Mouse (Mus musculus) c-Kit-positive CD71-positive TER-119-negative erythroid progenitor cells, embryonic 14.5 days (primary cell): ENCODE measurements around the gene Derl3.
"Not testable (repeated sequence)": the region's sequence is repeated elsewhere in the genome, so short reads cannot be mapped to it uniquely, and the experiment has no call there.

ENCODE experiments used
- DNase-seq: peaks from one replicate; pipeline ENCODE4 v3.0.0-alpha.2; 2013; ENCODE audit warnings: low read depth

Derl3 gene

DNA sequence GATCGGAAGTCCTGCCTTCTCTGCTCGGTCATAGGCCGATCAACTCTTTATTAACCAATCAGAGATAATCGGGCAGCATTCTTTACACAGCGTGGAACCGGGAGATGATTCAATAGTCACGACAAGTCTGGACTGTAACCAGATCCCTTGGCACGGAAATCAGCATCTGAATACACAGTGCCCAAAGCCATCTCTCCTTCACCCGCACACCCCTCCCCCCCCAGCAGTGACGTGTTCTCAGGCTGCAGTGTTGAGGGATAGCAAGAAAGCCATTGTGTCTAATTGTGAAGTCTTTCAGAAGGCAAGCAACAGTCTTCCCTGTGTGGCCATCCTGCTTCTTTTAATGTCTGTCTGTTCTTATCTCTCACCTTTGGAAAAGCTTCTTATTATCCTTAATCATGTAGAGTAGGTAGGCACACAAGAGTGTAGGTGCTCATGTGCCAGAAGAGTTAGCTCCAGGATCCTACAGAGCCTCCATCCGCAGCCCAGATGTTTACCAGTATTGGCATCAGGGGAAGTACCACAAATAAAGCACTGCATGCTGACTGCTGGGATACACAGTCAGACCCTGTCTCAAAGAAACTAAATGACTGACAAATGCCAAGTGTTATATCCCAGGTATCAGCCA lies 20.2 kb upstream of the Derl3 start:
- DNase-seq, result no peak

DNA sequence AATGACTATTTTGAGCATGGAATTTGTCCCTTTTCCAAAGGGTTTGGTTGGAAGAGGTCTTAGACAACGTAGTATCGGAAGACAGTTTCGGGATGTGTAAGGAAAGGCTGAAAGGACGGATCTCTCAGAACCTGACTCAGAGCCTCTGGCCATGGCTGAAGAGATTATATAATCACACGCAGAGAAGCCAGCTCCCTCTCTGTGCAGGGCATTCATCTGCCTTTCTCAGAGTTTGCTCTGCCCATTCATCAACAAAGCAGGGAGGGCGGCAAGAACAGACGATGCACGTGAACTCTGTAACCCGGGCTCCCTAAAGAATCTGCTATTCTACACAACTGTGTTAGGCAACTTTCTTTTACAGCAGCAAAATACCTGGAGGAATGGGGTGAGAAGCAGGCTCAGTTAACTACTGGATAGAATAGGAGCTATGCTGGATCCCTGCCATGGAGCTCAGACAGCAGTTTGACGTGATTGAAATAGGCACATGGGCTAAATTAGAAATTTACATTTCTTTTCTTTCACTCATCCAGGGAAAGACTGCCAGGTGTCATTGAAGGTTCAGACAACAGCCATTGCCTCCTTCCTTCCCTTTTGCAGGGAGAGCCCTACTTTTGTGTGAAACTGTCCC lies 19.6 kb upstream of the Derl3 start:
- no peak for DNase-seq

DNA sequence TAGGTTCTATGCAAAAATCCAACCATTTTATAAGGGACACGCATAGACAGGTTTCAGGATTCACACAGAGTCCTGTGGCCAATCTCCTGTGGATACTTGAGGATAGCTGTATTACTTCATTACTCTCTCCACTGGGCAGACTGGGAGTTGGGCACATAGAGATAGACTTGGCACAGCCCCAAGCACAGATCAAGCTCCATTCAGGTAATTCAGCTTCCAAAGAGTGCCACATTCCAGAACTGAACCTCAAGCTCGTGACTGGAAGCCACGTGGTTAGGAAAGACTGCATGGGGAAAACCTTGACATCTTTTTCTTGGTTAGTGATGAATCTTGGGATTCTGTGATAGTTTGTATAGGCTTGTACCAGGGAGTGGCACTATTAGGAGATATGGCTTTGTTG lies 14.4 kb upstream of the Derl3 start:
- DNase-seq, result no peak

DNA sequence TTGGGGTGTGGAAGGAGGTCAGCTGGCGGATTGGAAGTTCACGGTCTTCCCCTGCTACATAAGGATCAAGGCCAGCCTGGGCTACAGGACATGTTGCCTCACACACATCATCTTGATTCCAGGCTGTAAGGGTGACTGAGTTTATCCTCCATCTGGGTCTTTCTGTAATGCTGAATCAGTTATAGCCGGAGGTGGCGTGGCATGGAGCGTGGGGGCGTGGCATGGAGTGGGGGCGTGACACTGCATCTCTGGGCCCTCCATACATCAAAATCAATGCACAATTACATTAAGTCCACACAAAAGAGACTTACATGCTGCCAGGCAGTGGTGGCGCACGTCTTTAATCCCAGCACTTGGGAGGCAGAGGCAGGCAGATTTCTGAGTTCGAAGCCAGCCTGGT lies 12.9 kb upstream of the Derl3 start:
- DNase-seq, result no peak

DNA sequence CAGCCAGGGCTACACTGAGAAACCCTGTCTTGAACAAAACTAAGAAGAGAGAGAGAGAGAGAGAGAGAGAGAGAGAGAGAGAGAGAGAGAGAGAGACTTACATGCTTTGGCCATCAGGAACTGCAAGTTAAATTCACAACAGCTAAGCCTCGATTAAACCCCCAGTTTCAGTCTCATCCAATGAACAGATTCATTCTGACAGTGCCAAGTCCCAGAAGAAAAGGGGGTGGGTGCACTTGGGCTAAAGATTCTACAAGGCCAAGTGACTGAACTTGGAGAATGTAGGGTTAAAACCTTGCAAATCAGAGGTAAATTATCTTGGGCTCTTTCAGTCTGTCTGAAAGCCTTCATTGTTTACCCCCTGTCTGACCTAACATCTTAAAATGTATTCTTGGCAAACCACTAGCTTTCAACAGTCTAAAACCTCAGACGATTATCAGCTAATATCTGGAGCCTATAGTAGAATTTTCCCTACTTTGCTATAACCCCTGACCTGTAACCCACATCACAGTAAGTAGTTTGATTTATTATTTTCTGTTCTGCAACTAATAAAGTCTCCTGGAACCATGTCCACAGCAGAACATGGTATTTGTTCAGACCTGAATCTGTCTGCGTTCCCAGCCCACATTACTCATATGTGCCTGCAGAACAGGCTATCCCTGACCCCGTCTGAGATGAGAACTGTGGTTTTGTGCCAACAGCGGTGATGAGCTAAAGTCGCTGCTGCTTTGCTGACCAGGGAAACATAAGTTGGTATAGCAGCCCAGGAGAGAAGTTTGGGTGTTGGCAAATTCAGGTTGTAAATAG lies 12.2 kb upstream of the Derl3 start:
- DNase-seq, result no peak

DNA sequence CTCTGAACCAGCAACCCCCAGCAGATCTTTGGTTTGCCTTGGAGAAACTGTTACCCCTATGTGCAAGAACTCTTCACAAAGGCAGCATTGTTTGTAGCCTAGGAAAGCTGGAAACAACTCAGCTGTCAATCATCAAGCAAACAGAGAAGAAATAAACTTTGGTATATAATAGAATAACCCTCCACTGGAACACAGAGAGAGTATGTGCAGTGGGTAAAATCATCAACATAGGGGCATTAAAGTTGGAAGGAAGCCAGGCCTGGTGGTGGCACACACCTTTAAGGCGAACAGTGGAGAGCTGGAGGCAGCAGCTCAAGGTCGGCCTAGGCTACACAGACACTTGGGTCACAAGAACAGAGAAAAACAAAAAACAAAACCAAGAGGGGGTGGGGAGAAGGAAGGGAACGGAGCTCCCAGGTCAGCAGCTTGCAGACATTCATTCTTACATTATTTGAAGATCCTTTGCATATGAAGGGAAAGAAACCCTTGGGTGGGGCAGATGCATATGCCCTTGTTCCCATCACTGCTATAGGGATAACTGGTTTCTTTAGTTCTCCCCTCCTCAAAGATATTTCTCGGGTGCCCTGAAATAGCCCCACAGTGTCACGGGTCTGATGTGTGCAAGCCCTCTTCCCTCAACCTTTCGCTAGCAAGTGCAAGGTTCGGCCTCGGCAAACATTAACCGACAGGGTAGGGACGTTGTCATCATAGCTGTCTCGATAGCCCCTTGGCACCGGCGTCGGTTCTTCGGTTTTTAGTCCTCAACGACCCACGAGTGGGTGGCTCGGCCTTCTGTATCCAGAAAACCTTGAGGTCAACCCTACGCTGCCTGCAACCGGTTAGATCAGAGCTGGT lies 11.4 kb upstream of the Derl3 start:
- DNase-seq, result no peak

DNA sequence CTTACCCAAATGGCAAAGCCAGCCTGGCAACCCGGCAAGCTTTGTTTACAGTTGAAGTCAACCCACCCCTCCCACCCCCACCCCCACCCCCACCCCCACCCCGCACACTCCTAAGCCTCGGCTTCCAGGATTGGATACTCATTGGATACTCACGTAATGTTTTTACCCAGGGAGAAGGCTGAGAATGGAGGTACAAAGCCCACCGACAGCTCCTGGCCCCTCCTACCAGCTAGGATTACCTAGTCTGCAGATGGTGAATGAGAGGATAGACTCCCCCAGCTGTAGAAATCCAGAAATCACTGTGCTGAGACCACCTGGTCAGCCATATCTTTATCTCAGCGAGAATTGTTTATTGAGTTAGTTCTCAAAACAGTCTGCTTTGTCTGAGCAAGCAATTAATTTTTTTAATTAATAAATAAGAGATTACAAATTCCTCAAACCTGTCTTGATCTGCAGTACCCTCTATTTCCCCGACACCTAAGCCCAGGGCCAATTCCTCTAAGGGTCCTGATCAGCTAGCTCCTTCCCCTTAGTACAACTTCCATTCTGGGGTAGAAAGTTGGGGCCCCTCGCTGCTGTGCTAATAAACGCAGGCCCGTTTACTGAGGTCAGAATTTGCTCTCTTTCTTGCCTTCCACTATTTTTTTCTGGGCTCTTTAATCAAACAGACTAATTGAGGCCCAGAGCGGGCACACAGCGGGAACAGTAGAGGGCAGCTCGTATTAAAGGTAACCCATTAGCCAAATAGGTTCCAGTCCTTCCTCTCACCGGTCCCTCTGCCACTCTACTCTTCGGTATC lies 10.6 kb upstream of the Derl3 start:
- no peak for DNase-seq

DNA sequence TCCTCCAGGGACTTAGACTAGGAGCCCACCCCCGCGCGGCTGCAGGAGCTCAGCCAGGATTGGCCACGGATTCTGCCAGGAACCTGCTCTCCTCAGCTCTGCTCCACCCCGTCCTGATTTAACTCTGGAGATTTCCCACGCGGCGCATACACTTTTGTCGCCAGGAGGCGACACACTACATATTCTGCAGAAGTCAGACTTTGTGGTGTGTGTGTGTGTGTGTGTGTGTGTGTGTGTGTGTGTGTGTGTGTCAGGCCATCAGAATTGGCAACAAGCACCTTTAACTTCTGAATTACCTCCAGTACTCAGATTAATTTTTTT lies 10.0 kb upstream of the Derl3 start:
- no peak for DNase-seq

DNA sequence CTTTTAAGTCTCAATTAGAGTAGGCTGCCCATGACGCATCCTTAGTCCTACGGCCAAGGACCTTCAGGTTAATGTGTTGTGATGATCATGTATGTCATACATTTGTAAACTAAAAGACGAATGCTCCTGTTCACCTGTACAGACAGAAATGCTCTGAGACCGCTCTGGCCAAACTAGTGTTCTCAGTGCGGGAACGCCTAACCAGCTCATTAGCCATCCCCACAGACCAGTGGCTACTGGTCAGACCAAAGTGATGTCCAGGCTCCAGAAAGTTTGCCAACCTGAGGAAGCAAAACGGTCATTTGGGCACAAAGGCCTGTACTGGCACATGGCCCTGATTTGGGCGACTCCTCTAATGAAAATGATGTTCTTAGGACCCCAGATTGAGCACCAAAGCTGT lies 8.5 kb upstream of the Derl3 start:
- DNase-seq, result no peak

DNA sequence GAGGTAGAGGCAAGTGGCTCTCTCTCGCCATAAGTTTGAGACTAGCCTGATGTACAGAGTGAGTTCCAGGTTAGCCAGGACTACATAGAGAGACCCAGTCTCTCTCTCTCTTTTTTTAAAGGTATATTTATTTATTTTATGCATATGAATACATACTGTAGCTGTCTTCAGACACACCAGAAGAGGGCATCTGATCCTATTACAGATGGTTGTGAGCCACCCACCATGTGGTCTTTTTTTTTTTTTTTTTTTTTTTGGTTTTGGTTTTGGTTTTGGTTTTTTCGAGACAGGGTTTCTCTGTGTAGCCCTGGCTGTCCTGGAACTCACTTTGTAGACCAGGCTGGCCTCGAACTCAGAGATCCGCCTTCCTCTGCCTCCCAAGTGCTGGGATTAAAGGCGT lies 5.7 kb upstream of the Derl3 start:
- DNase-seq, result not testable (repeated sequence)

DNA sequence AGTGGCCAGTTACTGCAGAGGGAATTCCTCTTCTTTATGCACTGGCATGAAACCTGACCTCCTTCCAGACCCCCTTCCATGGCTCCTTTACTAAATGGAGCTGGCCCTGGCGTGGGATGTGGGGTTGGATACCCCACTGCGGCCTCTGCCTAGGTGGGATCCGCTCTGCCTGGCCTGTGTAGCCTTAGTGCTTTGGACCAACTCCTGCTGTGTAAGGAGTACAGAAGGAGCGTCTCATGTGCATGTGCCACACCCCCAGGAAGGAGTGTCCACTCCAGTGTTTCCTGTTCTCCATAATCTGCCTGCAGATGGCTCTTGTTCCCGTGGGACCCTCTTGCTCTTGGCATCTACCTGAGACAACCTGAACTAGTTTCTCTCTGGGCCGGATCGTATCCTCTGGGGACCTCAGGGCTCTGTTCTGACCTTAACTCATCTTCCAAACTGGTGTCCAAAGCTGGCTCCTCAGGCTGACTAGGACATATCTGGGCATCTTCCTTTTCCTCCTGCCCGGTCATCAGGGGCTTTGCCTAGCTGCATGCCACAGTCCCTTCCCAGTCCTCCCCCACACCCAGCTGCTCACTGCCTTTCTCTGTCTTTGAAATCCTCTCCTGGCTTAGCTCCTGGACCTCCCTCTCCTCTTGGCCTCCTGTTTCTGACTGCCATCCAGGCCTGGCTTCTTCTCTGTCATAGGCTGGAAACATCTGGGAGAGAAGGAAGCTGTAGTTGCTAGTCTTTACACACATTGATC lies 3.6 kb upstream of the Derl3 start:
- DNase-seq, result no peak

DNA sequence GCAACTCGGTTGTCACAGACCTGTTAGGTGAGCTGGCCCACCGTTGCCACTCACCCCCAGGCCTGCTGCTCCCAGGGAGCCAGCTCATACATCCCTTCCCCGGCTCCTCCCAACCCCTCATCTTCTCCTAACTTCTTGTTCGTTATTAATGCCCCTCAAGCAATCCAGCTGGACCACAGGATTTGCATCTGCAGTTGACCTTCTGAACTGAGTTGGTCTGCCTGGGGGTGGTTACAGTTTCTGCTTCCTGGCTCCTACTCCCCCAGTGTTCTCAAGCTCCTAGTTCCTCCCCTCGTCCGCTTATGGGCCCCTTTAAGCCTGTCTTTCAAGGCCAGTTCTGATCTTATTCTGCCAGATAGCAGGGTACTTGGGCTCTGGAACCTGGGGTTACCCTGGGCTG lies 1.4 kb downstream of the Derl3 start:
- no peak for DNase-seq

DNA sequence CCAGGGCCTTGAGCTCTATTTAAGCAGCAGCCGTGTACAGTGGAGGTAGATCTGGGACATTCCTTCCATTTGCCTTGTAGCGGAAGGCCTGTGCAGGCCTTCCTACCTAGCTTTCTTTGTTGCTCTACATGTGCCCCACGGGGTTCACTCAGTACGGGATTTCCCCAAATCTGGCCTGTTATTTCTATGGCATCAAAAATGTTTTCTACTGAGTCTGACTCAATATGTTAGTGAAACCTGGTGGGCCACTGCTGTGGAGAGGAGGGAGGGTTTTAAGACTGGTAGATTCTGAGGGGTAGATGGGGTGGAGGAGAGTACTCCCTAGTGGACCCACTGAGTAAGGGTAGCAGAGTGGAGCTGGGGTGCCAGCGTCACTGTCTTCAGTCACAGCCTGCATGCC lies 2.5 kb downstream of the Derl3 start:
- no peak for DNase-seq

DNA sequence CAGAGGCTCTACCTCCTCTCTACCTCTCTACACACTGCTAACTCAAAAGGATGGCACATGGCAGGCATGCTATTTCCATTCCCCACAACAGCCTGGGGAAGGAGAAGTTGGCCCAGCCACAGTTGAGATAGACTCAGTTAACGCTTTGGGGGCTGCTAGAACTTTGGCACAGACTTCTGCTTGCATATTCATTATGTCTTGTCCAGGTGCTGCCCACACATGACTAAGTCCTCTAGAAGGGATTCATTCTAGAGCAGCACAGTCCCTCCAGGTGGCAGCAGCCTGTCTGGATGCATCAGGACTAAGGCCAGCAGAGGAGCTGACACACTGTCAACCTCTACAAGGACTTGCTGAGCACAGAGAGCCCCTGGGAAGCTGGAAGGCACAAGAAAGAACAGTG lies 3.0 kb downstream of the Derl3 start:
- no peak for DNase-seq

DNA sequence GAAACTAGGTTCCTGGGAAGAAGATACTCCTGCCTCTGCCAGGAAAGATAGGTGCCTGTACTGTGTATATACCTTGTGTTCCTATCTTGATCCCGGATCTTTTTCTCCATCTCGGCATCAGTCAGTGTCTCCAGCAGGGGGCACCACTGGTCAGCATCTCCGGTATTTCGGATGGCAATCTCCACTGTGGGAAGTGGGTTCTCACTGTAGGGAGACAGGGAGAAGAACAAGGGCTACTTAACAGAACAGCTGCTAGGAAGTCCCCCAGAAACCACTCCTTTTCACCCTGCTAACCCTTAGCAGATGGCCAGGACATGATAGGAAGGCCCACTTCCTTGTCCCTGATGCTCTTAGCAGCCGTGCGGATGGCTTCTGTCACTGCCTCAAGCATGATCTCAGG lies 4.2 kb downstream of the Derl3 start:
- DNase-seq, result peak; percentile 34

DNA sequence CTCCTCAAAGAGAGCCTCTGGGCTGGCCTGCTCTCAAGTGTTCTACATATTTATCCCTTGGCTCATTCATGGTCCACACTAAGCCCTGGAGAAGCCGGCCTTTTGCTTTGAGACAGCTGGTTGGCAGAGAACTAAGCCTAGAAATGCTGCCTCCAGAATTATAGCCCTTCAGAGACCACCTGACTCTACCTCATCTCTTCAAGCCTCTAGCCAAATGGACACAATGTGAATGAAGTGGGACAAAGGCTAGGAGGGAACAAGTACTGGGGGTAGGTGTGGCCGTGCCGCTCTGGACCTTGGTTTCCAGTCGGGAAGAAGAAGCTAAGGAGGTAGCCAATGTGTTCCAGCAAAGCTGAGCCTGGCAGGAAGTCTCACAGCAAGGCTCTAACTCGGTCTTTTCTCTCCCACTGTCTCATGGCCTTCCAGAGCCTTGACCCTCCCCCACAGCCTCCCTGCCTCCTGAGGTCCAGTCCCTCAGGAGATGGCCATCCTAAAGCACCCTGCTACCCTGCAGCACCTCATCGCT lies 4.9 kb downstream of the Derl3 start:
- no peak for DNase-seq

DNA sequence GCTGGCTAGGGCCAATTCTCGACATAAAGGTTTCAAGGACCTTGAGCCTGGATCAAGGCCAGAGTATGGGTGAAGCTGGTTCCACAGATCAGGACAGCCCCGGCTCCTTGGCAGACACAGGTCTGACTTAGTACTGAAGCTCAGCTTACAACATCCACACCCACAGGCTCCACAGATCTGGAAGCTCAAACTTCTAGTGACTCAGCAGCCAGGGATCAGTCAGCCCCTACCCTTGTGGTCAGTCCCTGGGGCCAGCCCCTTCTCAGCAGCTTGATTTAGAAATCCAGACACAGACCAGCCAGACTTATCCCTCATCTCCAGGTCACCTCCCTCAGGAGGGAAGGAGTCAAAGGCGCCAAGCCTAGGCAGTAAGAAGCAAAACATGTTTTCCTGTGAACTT lies 5.6 kb downstream of the Derl3 start:
- DNase-seq, result no peak

DNA sequence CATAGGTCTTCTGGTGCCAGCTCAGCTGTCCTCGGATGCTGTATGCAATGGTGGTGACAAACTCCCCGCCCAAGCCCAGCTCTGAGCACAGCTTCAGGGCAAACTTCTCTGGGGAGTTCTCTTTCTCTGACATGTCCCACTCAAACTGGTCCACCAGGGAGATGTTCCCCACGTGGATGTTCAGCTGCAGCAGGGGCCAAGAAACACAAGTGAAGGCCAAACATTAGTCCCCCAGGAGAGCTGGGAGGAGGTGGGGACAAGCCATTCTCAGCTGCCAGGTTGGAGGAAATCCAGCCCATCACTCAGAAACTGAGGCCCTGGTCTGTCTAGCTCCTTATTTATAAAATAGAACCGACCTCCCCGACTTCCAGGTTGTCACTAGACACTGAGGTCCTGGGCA lies 11.2 kb downstream of the Derl3 start:
- DNase-seq, result no peak

DNA sequence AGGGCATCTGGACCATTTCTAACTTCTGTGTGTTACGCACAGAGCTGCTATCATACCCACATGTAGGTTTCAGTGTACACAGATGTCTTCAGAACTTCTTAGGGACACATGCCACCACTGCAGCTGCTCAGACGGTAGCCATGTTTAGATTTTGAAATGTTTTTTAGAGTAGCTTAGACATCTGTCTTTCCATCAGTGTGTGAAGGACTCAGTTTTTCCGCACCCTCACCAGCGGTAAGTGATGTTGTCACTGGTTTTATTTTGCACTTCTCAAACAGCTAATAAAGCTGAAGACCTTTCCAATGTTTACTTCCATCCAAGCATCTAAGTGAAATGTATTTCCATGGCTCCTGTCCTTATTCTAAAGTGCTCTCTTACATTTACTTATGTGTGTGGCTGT lies 13.7 kb downstream of the Derl3 start:
- DNase-seq, result no peak

DNA sequence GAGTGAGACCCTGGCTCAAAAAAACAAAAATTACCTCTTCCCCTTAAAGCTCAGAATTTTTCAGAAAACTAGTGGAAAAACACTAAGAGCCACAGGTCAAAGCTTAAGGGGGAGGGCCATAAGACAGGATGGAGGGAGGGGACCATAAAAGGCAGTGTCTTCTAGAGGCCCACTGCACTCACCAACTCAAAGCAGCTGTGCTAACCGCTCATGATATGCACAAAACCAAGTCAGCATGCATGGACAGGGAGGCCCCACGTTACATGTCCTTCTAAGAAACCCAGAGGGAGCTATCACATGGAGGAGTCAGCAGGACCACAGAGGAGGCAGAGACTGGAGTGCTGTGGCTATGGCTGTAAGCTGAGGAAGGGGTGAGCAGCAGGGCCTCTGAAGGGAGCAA lies 17.5 kb downstream of the Derl3 start:
- DNase-seq, result no peak

DNA sequence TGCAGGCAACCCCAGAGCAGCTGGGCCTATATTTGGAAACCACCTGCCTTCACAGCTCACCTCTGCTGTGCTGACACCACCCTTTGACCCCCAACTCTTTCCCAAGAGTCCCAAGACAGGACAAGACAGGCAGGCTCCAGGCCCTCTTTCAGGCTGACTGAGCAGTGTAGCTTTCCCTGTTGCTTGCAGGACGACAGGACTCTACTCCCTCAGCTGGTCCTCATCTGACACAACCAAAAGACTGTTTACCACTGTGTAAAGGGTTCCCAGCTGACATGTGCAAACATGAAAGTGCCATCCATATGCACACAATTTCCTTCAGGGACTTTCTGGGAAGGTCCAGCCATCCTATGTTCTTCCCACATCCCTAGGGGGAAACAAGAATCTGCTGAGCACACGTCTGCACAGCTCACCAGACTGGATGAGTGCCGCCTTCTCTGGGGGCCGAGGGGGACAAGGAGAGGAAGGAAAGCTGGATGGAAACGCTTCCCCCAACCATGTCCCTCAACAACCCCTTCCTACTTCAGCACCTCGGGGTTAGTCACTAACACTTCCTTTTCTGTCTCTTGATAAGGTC lies 19.9 kb downstream of the Derl3 start:
- DNase-seq, result no peak
